Mouse (Mus musculus) heart, adult 2 months (tissue): Measurements from ENCODE around the gene Rai1.

Experiments used
- CTCF ChIP-seq: fragments of 200-600 bp; IDR thresholded peaks from 2 replicates; pipeline ENCODE4 v1.8.1; 2022; ENCODE audit warnings: antibody characterized with exemption, mild to moderate bottlenecking, moderate library complexity
- EP300 ChIP-seq: fragments of 200-500 bp; IDR thresholded peaks from 2 replicates; pipeline ENCODE4 v1.6.1; 2011; ENCODE audit warnings: low read depth, low read length, control low read depth; ENCODE audit not compliant: insufficient read depth
- POLR2A ChIP-seq: fragments of 200-500 bp; IDR thresholded peaks from 2 replicates; pipeline ENCODE4 v1.6.1; 2011; ENCODE audit warnings: mild to moderate bottlenecking, low read depth, low read length, control low read depth; ENCODE audit not compliant: insufficient read depth

DNA sequence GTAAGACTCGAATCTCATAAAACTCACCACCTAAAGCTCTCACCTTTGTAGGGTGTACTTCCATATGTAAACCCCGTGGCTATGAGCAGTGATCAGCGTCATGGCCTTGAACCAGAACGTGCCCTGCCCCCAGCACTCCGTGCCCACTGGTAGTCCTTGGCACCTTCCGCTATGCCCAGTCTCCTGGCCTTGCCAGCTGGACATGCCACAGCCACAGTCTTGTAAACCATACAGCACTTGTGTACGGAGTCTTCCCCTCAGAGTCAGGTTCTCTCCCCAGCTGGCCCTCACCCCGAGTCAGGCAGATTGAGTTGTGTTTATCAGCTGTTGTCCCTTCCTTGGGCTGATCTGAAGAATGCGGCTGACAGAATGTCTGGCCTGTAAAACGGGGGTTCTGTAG is 46.4 kb upstream of the Rai1 start:
- TF ChIP-seq EP300 (no peak), CTCF (no peak), POLR2A (no peak)
